Comparison of ENCODE assay signal across 11 mouse cellular contexts in genomic region chr6:115312780-115313179, GRCm38 (mm10). TPM values are rescaled to one million over a fixed set of nuclear protein-coding genes. Genes with fewer than 3 reads are reported as not detected.
DNase-seq lines count a peak whose midpoint lies in the region; ATAC-seq and TF ChIP-seq lines count a peak whose summit lies in the region.
"Had no signal": no experiment of that assay in that cellular context is flagged by ENCODE, and none has a peak within 500 bp of the region (broad histone marks: within the 10 kb centered on the region; RNA-seq: fewer than 3 reads in every experiment).

No protein-coding gene starts in this region.

- H3K27ac ChIP-seq in intestine, embryonic 15.5 days: no peak overlapping the region
- H3K27ac ChIP-seq in intestine, postnatal 0 days (ENCODE audit: low read depth, low read length): no peak overlapping the region
- H3K27ac ChIP-seq in ES-E14 (ENCODE audit: insufficient read depth, low read depth, low read length, poor library complexity, severe bottlenecking): no peak overlapping the region
- H3K27ac ChIP-seq in hindbrain, embryonic 16.5 days (ENCODE audit: low read depth, low read length): peak overlapping the region; percentile 74
- H3K27ac ChIP-seq: heart, embryonic 15.5 days had no signal

- H3K9ac ChIP-seq in intestine, embryonic 15.5 days: no peak overlapping the region
- no peak overlapping the region for H3K9ac ChIP-seq in intestine, postnatal 0 days (ENCODE audit: low read depth, low read length)
- H3K9ac ChIP-seq in ES-E14 (ENCODE audit: insufficient read depth, low read depth, low read length, poor library complexity, severe bottlenecking): no peak overlapping the region
- peak overlapping the region; percentile 44; the same call in 1 of the 2 replicates for H3K9ac ChIP-seq in hindbrain, embryonic 16.5 days (ENCODE audit: low read depth, low read length)
- H3K9ac ChIP-seq: heart, embryonic 15.5 days had no signal

- no peak overlapping the region for H3K4me3 ChIP-seq in intestine, embryonic 15.5 days (replicated peaks)
- no peak overlapping the region for H3K4me3 ChIP-seq in intestine, postnatal 0 days (ENCODE audit: low read depth, low read length)
- no peak overlapping the region for H3K4me3 ChIP-seq in ES-E14 (ENCODE audit: insufficient read depth in 1 of 2, low read depth in 1 of 2, low read length in 2 of 2, poor library complexity in 1 of 2, severe bottlenecking in 1 of 2)
- H3K4me3 ChIP-seq in hindbrain, embryonic 16.5 days (ENCODE audit: low read length): peak overlapping the region; percentile 26
- H3K4me3 ChIP-seq: heart, embryonic 15.5 days had no signal

- ATAC-seq in intestine, embryonic 15.5 days: no peak
- ATAC-seq in intestine, postnatal 0 days: no peak
- 0 out of 2 replicates have a peak, but pooled peaks have one; percentile 58 for ATAC-seq in hindbrain, embryonic 16.5 days
- ATAC-seq in CD4-positive, CD25-positive, alpha-beta regulatory T cell, adult 4 months: no peak

- no peak for DNase-seq in ES-E14 (ENCODE audit: low read depth, low spot score)
- DNase-seq in cerebellum, adult 9-10 months: peak; percentile 50
- no peak for DNase-seq in urinary bladder, postnatal 14 days (ENCODE audit: low spot score)
- DNase-seq in adrenal gland, postnatal 4 days (ENCODE audit: low spot score in 2 of 2): no peak

- peak overlapping the region; percentile 17; the same call in 1 of the 2 replicates for H3K4me2 ChIP-seq in intestine, embryonic 15.5 days (replicated peaks)
- no peak overlapping the region for H3K4me2 ChIP-seq in intestine, postnatal 0 days (replicated peaks; ENCODE audit: low read depth)
- H3K4me2 ChIP-seq in hindbrain, embryonic 16.5 days (ENCODE audit: low read length): peak overlapping the region; percentile 50
- H3K4me2 ChIP-seq: heart, embryonic 15.5 days had no signal

- H3K36me3 ChIP-seq in intestine, embryonic 15.5 days: no peaks in the 10 kb centered on the region
- H3K36me3 ChIP-seq in intestine, postnatal 0 days (ENCODE audit: control insufficient read depth, insufficient read depth): no peaks in the 10 kb centered on the region
- no peaks in the 10 kb centered on the region for H3K36me3 ChIP-seq in ES-E14 (ENCODE audit: control insufficient read depth, insufficient read depth, low read length, poor library complexity, severe bottlenecking)
- no peaks in the 10 kb centered on the region for H3K36me3 ChIP-seq in hindbrain, embryonic 16.5 days (ENCODE audit: control insufficient read depth, insufficient read depth, low read length)
- H3K36me3 ChIP-seq: heart, embryonic 15.5 days had no signal

- H3K27me3 ChIP-seq in intestine, embryonic 15.5 days (replicated peaks): no peaks in the 10 kb centered on the region
- H3K27me3 ChIP-seq in intestine, postnatal 0 days (replicated peaks; ENCODE audit: control insufficient read depth, insufficient read depth, low read length): no peaks in the 10 kb centered on the region
- no peaks in the 10 kb centered on the region for H3K27me3 ChIP-seq in hindbrain, embryonic 16.5 days (replicated peaks; ENCODE audit: control insufficient read depth, insufficient read depth, low read length)

- TF ChIP-seq CTCF in intestine, postnatal 0 days (IDR thresholded peaks at IDR 0.05; ENCODE audit: low read depth): no peak

- H3K4me1 ChIP-seq in intestine, embryonic 15.5 days (replicated peaks): 0 out of 2 replicates have a peak, but pooled peaks cover 4% of the 10 kb centered on the region
- peaks cover 9% of the 10 kb centered on the region; the same call in 1 of the 2 replicates for H3K4me1 ChIP-seq in intestine, postnatal 0 days (replicated peaks; ENCODE audit: control insufficient read depth, insufficient read depth, low read length)
- H3K4me1 ChIP-seq in ES-E14 (ENCODE audit: control insufficient read depth in 2 of 2, insufficient read depth in 2 of 2, low read length in 2 of 2, poor library complexity in 1 of 2): no peaks in the 10 kb centered on the region
- H3K4me1 ChIP-seq in hindbrain, embryonic 16.5 days (ENCODE audit: control insufficient read depth, insufficient read depth, low read depth, low read length): no peaks in the 10 kb centered on the region; the same call in 1 of the 2 replicates
- H3K4me1 ChIP-seq: heart, embryonic 15.5 days had no signal

- H3K9me3 ChIP-seq in intestine, embryonic 15.5 days: no peaks in the 10 kb centered on the region
- no peaks in the 10 kb centered on the region for H3K9me3 ChIP-seq in intestine, postnatal 0 days (ENCODE audit: control insufficient read depth)
- H3K9me3 ChIP-seq in ES-E14 (ENCODE audit: control insufficient read depth, insufficient read depth, low read depth, low read length): no peaks in the 10 kb centered on the region
- H3K9me3 ChIP-seq in hindbrain, embryonic 16.5 days (ENCODE audit: control insufficient read depth, low read length): no peaks in the 10 kb centered on the region
- H3K9me3 ChIP-seq: heart, embryonic 15.5 days had no signal

- WGBS in intestine, embryonic 15.5 days: 65% methylated on average over 12 of the region's 12 CpGs
- WGBS in intestine, postnatal 0 days: 70% methylated on average over 12 of the region's 12 CpGs
- 52% methylated on average over 12 of the region's 12 CpGs for WGBS in hindbrain, embryonic 16.5 days

- in situ Hi-C loops in ES-E14 (cut with MboI; ENCODE audit: low sequenced_read_pairs in 2 of 2, unreplicated experiment in 2 of 2): no loop called here

TF ChIP-seq in ES-E14, 5 proteins besides CTCF, POLR2A, EP300 and RAD21:
- TF ChIP-seq MAFK (IDR thresholded peaks at IDR 0.05; ENCODE audit: insufficient read depth, low read depth, low read length) (no peak), ZC3H11A (IDR thresholded peaks at IDR 0.05; ENCODE audit: borderline replicate concordance, low read depth, low read length) (no peak), HCFC1 (IDR thresholded peaks at IDR 0.05; ENCODE audit: borderline replicate concordance, insufficient read depth, low read length) (no peak), CHD2 (IDR thresholded peaks at IDR 0.05; ENCODE audit: low read depth, low read length) (no peak), ZNF384 (IDR thresholded peaks at IDR 0.05; ENCODE audit: low read depth, low read length) (peak; percentile 63; the same call in 1 of the 2 replicates)

RNA-seq across cellular contexts. Expression of gene Pparg, which starts 48.0 kb away (rescaled TPM):
- polyA plus RNA-seq in intestine, embryonic 15.5 days (2015; fragmentation: Nextera tagmentation; extraction: Ambion mirVana): 15.5 and 17.9 TPM in 2 replicates
- polyA plus RNA-seq in intestine, postnatal 0 days (2015; fragmentation: Nextera tagmentation; extraction: Ambion mirVana): 17.8 and 20.5 TPM in 2 replicates
- 0.26 and 0.85 TPM in 2 replicates for total RNA-seq in ES-E14 (2012; rRNA removed)
- polyA plus RNA-seq in hindbrain, embryonic 16.5 days (2015; fragmentation: Nextera tagmentation; extraction: Ambion mirVana): 0.41 and 0.55 TPM in 2 replicates
- 10 to 100 TPM; 24.8 to 30.2 TPM for total RNA-seq in adrenal gland, postnatal 4 days (2021)
- 1 to 10 TPM; 1.0 to 2.6 TPM for polyA plus RNA-seq in CD4-positive, CD25-positive, alpha-beta regulatory T cell, adult 4 months (2017; shearing (Covaris generic))
- total RNA-seq: common myeloid progenitor, adult 5-6 weeks; megakaryocyte-erythroid progenitor cell, adult 5-6 weeks had no signal
